Mouse (Mus musculus) gastrocnemius, adult 18-20 months (tissue): ENCODE measurements around the gene Nudt16l1. TPM values are rescaled to one million over a fixed set of nuclear protein-coding genes. Genes with fewer than 3 reads are reported as not detected.

Experiments used
- DNase-seq: peaks from one replicate; pipeline ENCODE4 v3.0.0; 2021; ENCODE audit warnings: low spot score
- total RNA-seq, 2 experiments: library from RNA; stranded (reverse); gene quantifications; 2 replicates each; pipeline ENCODE4 v1.2.3; 2021

Nudt16l1 gene
- total RNA-seq, 2 experiments from 2014 or later = 10.1 to 12.5 TPM

- peak; percentile 88 for DNase-seq
Measured at GRCm38 (mm10) chr16:4913783-4914735, 24.5 kb upstream of the Nudt16l1 start.

DNA sequence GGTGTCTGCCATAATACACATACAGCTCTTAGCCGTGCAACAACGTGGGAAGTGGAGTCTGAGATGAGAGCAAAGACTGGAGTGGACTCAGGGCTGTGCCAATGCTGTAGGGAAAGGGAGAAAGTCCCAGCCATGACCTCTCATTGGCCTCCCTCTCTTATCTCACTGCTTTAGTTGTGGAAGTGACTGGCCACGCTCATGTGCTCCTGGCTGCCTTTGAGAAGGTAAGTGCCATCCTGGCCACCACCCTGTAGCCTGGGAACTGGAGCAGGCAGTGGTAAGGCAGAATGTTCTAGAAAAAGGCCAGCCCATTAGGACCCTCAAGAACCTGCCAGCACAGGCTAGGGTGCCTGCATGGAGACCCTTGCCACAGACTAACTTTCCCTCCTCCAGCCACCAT is 22.6 kb upstream of the Nudt16l1 start:
- DNase-seq = no peak

- no peak for DNase-seq
Measured at GRCm38 (mm10) chr16:4916608-4917007, 22.0 kb upstream of the Nudt16l1 start.

GRCm38 (mm10) chr16:4920556-4920955 is 18.0 kb upstream of the Nudt16l1 start:
- no peak for DNase-seq

GRCm38 (mm10) chr16:4922481-4922880 is 16.1 kb upstream of the Nudt16l1 start:
- no peak for DNase-seq

DNA sequence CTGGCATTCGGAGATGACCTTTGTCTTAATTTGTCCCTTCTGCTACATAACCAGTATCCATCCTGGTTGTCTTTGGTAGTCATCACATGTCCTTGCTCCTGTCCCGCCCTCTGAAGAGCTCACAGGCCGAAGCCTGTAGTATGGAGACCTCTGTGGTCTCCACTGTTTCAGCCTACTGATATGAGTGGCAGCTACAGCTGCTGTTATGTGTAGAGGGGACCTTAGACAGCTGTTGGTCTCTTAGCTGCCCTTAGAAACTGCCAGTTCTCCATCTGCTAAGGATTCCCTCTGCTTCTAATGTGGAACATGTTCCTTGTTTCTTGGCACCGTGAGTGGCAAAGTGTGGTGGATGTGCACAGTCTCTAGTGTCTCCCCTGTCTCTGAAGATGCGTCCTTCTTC is 14.6 kb upstream of the Nudt16l1 start:
- no peak for DNase-seq

- DNase-seq = no peak
Measured at GRCm38 (mm10) chr16:4927967-4928366, 10.6 kb upstream of the Nudt16l1 start.

- DNase-seq = no peak
Measured at GRCm38 (mm10) chr16:4928474-4928873, 10.1 kb upstream of the Nudt16l1 start.

GRCm38 (mm10) chr16:4932429-4932828 is 6.1 kb upstream of the Nudt16l1 start:
- no peak for DNase-seq

DNA sequence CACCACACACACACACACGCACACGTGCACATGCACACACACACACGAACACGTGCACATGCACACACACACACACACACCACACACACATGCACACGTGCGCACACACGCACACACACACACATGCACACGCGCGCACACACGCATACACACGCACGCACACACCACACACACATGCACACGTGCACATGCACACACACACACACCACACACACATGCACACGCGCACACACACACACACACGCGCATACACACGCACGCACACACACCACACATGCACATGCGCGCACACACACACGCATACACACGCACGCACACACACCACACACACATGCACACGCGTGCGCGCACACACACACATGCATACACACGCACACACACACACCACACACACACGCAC is 3.1 kb upstream of the Nudt16l1 start:
- DNase-seq = no peak

DNA sequence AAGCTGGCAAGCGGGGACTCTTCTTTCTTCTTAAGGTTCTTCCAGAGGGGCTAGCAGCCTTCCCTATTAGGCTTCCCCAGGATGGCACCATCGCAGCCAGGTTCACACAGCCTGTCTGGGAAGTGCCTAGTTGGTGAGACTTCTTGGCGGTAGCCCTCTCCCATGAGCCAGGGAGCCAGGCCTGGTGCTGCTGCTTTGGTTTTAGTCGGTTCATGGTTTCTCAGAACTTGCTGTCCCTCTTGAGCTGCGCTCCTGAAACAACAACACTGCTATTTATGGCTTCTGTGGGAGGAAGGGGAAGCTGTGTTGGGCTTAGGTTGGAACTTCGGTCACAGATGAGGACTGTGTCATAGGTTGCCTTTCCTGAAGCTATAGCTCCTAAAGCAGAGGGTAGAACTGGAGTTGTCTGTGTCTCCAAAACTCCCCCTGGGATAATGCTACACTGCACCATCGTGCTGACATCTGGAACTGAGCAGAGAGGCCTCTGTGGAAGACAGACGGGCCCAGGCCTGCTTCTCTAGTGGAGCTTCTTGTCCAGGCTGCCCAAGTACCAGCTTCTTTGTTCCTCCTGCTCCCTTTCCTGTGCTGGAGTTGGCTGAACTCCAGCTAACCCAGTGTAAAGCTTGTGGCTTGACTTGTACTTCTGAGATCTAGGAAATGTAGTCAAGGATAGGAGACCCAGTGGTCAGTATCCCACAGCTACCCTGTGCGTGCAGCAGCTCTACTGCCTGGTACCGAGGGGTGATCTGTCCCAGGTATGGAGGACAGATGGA is 2.4 kb upstream of the Nudt16l1 start:
- DNase-seq = no peak

DNA sequence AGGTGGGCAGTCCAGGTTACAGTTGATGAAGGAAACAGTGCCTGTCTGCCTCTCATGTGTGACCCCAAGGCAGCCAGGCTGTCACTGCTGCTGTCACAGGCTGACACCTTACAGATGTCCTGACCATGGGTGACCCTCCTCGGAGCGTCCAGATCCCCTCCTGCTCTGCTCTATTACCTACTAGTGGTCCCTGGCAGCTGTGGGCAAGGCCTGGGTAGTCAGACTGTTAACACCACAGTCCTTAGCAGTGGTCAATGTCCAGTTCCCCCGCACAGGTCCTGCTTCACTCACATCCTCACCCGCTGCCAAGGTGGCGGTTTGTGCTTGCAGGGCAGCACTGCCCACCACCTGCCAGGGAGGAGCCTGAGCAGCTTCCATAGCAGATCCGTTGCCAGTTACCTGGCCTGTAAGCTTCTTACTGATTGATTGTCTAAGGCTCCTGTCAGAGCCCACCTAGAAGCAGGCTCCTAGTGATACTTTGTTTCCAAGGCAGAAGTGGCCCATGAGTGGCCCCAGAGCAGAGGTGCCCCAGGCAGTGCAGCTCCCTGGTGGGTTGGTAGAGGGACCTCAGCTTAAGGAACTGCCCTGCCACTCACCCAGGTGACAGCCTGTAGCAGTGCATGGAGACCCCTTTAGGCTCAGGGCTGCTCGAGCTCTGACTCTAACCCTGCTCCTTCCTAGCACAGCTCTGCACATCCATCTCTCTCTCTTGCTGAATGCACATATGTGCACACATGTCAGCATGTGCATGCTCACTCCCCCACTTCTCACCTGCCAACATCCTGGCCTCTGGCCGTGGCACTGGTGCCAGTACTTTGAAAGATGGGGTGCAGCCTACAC is 990 bp upstream of the Nudt16l1 start:
- no peak for DNase-seq

DNA sequence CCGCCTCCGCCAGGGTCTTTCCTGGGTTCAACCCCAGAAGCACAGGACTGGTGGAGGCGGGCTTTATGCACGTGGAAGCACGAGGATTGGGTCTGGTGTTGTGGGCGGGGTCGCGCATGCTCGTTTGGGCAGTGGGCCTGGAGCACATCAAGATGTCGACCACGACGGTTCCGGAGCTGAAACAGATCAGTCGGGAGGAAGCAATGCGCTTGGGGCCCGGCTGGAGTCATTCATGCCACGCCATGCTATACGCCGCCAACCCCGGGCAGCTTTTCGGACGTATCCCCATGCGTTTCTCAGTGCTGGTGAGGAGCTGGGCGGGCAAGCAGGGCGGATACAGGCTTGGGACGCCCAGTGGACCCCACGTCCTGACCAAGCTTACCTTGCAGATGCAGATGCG is 428 bp downstream of the Nudt16l1 start:
- DNase-seq = peak; percentile 95

GRCm38 (mm10) chr16:4939412-4939811 is 851 bp downstream of the Nudt16l1 start:
- peak; percentile 24 for DNase-seq

DNA sequence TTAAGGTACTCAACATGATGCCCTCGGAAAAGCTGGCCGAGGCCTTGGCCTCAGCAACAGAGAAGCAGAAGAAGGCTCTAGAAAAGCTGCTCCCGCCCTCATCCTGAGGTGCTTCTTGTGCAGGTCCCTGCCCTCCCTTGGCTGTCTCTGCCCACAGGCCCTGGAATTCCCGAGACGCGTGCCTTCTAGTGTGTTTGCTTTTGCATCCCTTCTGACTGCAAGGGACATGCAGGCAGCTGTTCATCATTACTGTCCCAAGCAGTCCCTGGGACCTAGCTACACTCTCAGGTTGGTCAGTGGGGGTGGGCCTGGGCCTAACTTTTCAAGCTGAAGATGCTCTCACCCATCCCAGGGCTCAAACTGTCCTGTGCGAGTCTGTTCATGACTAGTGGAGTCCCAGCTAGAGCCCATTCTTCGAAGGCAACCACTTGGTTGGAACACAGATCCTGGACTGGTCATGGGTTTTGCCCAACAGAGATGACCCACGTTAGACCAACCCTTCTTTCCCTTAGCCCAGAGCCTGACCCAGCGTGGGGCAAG is 1.8 kb downstream of the Nudt16l1 start:
- DNase-seq = no peak

GRCm38 (mm10) chr16:4941016-4941415 is 2.5 kb downstream of the Nudt16l1 start:
- DNase-seq = no peak

DNA sequence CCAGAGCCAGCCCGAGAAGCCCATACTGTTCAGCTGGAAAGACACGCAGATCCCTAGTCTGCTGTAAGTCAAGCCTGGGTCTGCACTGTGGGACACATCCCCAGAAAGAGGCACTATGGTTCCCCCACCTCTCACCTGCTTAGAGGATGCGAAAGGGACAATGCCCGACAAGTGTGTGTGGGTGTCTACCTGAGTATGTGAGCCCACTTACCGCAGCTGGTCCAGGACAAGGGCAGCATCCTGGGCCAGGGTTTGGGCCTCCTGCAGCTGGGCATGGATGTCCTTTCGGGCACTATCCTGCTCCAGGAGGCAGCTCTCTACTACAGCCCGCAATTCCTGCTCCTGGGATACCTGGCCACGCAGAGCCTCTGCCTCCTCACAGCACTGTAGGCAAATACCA is 4.3 kb downstream of the Nudt16l1 start:
- DNase-seq = no peak

DNA sequence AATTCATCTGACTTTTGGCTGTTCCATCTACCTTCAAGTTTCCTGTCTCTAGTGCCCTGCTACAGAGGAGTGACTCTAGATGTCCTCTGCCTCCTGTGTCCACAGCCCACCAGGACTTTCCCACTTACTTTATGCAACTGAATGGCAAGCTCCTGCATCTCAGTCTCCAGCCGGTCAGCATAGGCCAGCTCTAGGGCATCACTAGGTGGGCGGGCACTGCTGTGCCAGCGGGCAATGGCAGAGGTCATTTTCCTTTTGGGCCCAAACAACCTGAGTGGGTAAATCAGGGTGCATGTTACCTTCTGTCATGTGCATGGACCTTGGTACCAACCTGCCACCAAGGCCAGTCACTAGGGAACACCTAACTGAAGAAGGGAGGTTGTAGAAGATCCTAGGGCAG is 4.9 kb downstream of the Nudt16l1 start:
- no peak for DNase-seq

- no peak for DNase-seq
Measured at GRCm38 (mm10) chr16:4945415-4945814, 6.9 kb downstream of the Nudt16l1 start.

DNA sequence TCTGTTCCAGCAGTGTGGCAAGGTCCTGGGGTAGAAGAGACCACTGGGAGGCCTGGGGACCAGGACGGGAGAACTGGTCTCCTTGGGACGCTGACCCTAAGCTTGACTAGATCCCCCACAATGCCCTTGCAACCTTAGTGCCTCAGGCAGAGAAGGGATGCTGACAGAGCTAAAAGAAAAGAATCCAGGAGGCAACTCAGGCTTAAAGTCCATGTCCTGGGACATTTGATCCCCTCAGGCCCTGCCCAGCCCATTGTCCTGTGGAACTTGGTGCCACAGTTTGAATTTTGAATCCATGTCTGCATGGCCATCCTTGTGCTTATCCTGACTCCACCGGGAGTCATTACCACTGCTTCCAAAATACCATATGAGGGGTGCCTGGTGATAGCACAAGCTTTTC is 7.6 kb downstream of the Nudt16l1 start:
- DNase-seq = no peak

DNA sequence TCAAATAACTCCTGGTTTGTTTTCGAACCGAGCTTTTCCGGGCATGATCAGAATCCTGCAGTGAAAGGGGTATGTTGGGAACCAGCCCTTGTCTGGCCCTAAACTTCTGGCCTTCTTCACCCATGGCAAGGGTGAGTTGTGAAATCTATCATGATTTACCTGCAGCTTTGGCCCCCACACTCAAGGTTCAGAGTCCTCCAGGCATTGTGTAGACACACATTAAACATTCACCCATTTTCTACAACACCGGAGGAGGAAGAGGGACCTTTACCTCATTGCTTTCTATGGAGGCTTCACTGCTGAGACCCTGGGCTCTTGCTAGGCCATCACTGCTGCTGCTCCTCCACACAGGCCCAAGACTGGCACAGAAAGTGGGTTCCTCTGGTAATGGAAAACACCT is 8.8 kb downstream of the Nudt16l1 start:
- DNase-seq = no peak
